Mouse (Mus musculus): Measurements from ENCODE around the gene Deaf1.
"Not testable (repeated sequence)": the region's sequence is repeated elsewhere in the genome, so short reads cannot be mapped to it uniquely, and the experiment has no call there.

Gene Deaf1

GRCm38 (mm10) chr7:141264041-141264700 lies 63.3 kb downstream of the Deaf1 start:
- no peak for DNase-seq (ENCODE audit: low read depth, low spot score)

GRCm38 (mm10) chr7:141263640-141264039 lies 63.9 kb downstream of the Deaf1 start:
- no peak for DNase-seq (ENCODE audit: low read depth, low spot score)

GRCm38 (mm10) chr7:141261480-141261879 lies 66.0 kb downstream of the Deaf1 start:
- DNase-seq (ENCODE audit: low read depth, low spot score), result no peak

GRCm38 (mm10) chr7:141256159-141256558 lies 71.3 kb downstream of the Deaf1 start:
- DNase-seq (ENCODE audit: low read depth, low spot score), result no peak

GRCm38 (mm10) chr7:141250486-141250885 lies 77.0 kb downstream of the Deaf1 start:
- not testable (repeated sequence) for DNase-seq (ENCODE audit: low read depth, low spot score)
